ENCODE assay signal across 25 mouse cellular contexts in the genomic region with DNA sequence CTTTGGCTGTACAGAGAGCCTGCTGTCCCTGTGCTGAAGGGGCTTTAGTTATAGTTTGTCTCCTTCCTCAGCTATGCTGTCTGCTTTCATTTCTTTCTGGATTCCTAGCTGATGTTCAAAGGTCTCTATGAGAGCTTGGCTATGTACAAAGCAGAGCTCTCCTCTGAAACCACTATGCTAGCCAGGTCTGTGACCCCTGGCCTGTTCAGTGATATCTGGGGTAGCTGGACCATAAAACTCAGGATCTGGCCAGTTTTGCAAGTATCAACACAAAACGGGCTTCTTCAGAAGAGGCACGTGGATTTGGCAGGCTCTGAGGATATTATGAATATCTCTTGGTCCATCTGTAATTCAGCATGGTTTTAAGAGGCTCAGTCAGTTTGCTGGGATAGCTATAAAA. TPM values are rescaled to one million over a fixed set of nuclear protein-coding genes. Genes with fewer than 3 reads are reported as not detected.
A peak's percentile ranks its signal among the peaks of the same experiment; 100 is the strongest.
DNase-seq lines count a peak whose midpoint lies in the region; ATAC-seq and TF ChIP-seq lines count a peak whose summit lies in the region.
"Had no signal": no experiment of that assay in that cellular context is flagged by ENCODE, and none has a peak within 500 bp of the region (broad histone marks: within the 10 kb centered on the region; RNA-seq: fewer than 3 reads in every experiment).

No protein-coding gene starts in this region.

- no peaks in the 10 kb centered on the region for H3K9me3 ChIP-seq in kidney, embryonic 16.5 days (ENCODE audit: low read length)
- H3K9me3 ChIP-seq in hindbrain, postnatal 0 days (ENCODE audit: low read length) = no peaks in the 10 kb centered on the region
- H3K9me3 ChIP-seq: embryonic facial prominence, embryonic 12.5 days; embryonic facial prominence, embryonic 15.5 days; hindbrain, embryonic 12.5 days had no signal

- no peaks in the 10 kb centered on the region; the same call in 1 of the 2 replicates for H3K4me1 ChIP-seq in kidney, adult 2 months (ENCODE audit: control insufficient read depth, insufficient read depth, low read length)
- H3K4me1 ChIP-seq in kidney, embryonic 16.5 days (ENCODE audit: insufficient read depth, low read length) = peaks cover 5% of the 10 kb centered on the region; the same call in 1 of the 2 replicates
- H3K4me1 ChIP-seq in hindbrain, postnatal 0 days (ENCODE audit: insufficient read depth, low read length) = no peaks in the 10 kb centered on the region

- no peak overlapping the region for H3K9ac ChIP-seq in kidney, embryonic 16.5 days (replicated peaks; ENCODE audit: low read length)
- no peak overlapping the region for H3K9ac ChIP-seq in hindbrain, postnatal 0 days (replicated peaks; ENCODE audit: low read length)
- H3K9ac ChIP-seq: embryonic facial prominence, embryonic 12.5 days; embryonic facial prominence, embryonic 15.5 days; forebrain, postnatal 0 days; hindbrain, embryonic 12.5 days had no signal

- peak overlapping the region; percentile 10; the same call in 1 of the 2 replicates for H3K27ac ChIP-seq in kidney, adult 2 months (ENCODE audit: insufficient read depth, low read depth, low read length)
- no peak overlapping the region for H3K27ac ChIP-seq in kidney, embryonic 16.5 days (ENCODE audit: low read length)
- H3K27ac ChIP-seq in hindbrain, postnatal 0 days = no peak overlapping the region
- H3K27ac ChIP-seq: embryonic facial prominence, embryonic 12.5 days; embryonic facial prominence, embryonic 15.5 days; gastrocnemius, adult 2 months; hindbrain, embryonic 12.5 days had no signal

- ATAC-seq in kidney, embryonic 16.5 days (ENCODE audit: low FRiP score, low TSS enrichment) = no peak
- ATAC-seq in hindbrain, postnatal 0 days = no peak
- ATAC-seq: CD4-positive, CD25-positive, alpha-beta regulatory T cell, adult 4 months; forebrain, embryonic 14.5 days; forebrain, postnatal 0 days had no signal

- TF ChIP-seq POLR2A in kidney, adult 2 months (IDR thresholded peaks at IDR 0.05; ENCODE audit: low read depth, low read length) = no peak

- H3K4me3 ChIP-seq in kidney, adult 2 months (ENCODE audit: insufficient read depth, low read depth, low read length) = no peak overlapping the region
- H3K4me3 ChIP-seq in kidney, embryonic 16.5 days (ENCODE audit: low read length) = no peak overlapping the region
- no peak overlapping the region for H3K4me3 ChIP-seq in hindbrain, postnatal 0 days (ENCODE audit: low read length)
- H3K4me3 ChIP-seq: embryonic facial prominence, embryonic 12.5 days; embryonic facial prominence, embryonic 15.5 days; gastrocnemius, adult 2 months; hindbrain, embryonic 12.5 days had no signal

- DNase-seq in kidney, adult 2 months = peak; percentile 58
- peak; percentile 35 to 49 for DNase-seq in kidney, postnatal 25 days
- DNase-seq in kidney, postnatal 10 days = no peak
- peak; percentile 12 for DNase-seq in yolk sac, embryonic 10.5 days (ENCODE audit: low spot score)
- DNase-seq in hindbrain, postnatal 0 days (ENCODE audit: low spot score) = no peak
- DNase-seq: adrenal gland, adult 2 months; adrenal gland, postnatal 14 days; cerebellum, adult 11 months; cerebellum, adult 2 months; cerebellum, adult 9-11 months; cerebellum, postnatal 25 days; forebrain, postnatal 0 days; gastrocnemius, adult 2 months; gastrocnemius, postnatal 14 days; heart, adult 11 months had no signal

- WGBS in kidney, adult 2 months = 38% methylated on average over 2 of the region's 2 CpGs
- 51% methylated on average over 2 of the region's 2 CpGs for WGBS in kidney, embryonic 16.5 days
- 76% methylated on average over 2 of the region's 2 CpGs for WGBS in hindbrain, postnatal 0 days

- H3K4me2 ChIP-seq in kidney, embryonic 16.5 days (replicated peaks; ENCODE audit: low read depth, low read length) = no peak overlapping the region
- H3K4me2 ChIP-seq in hindbrain, postnatal 0 days (ENCODE audit: low read depth, low read length) = no peak overlapping the region
- H3K4me2 ChIP-seq: embryonic facial prominence, embryonic 12.5 days; embryonic facial prominence, embryonic 15.5 days; heart, embryonic 11.5 days; hindbrain, embryonic 12.5 days had no signal

- no peak for TF ChIP-seq CTCF in kidney, adult 2 months (conservative IDR thresholded peaks at IDR 0.05; ENCODE audit: insufficient read depth, insufficient read length, low read depth, low read length)
- TF ChIP-seq CTCF in hindbrain, postnatal 0 days (IDR thresholded peaks at IDR 0.05; ENCODE audit: low read depth) = no peak

- no peaks in the 10 kb centered on the region for H3K36me3 ChIP-seq in kidney, adult 2 months (ENCODE audit: control insufficient read depth, insufficient read depth, low read length)
- H3K36me3 ChIP-seq in kidney, embryonic 16.5 days (ENCODE audit: insufficient read depth, low read length) = no peaks in the 10 kb centered on the region
- H3K36me3 ChIP-seq in hindbrain, postnatal 0 days (ENCODE audit: insufficient read depth, low read length) = no peaks in the 10 kb centered on the region
- H3K36me3 ChIP-seq: embryonic facial prominence, embryonic 12.5 days; embryonic facial prominence, embryonic 15.5 days; hindbrain, embryonic 12.5 days had no signal

- no peaks in the 10 kb centered on the region for H3K27me3 ChIP-seq in kidney, adult 2 months (replicated peaks; ENCODE audit: control insufficient read depth, insufficient read depth, low read length)
- no peaks in the 10 kb centered on the region for H3K27me3 ChIP-seq in kidney, embryonic 16.5 days (ENCODE audit: insufficient read depth, low read length)
- no peaks in the 10 kb centered on the region for H3K27me3 ChIP-seq in hindbrain, postnatal 0 days (ENCODE audit: insufficient read depth, low read length)
- H3K27me3 ChIP-seq: embryonic facial prominence, embryonic 12.5 days; embryonic facial prominence, embryonic 15.5 days; hindbrain, embryonic 12.5 days had no signal

RNA-seq across cellular contexts. Expression of a gene that starts 22.2 kb away (rescaled TPM):
- 19.2 and 20.2 TPM in 2 replicates for polyA plus RNA-seq in kidney, adult 2 months (2012; rRNA removed)
- 1.0 and 1.7 TPM in 2 replicates for polyA plus RNA-seq in kidney, embryonic 16.5 days (2015; fragmentation: Nextera tagmentation; extraction: Ambion mirVana)
- not detected in 2 replicates for total RNA-seq in hindbrain, postnatal 0 days (2014; rRNA removed)
- 0.39 and 0.49 TPM in 2 replicates for polyA plus RNA-seq in hindbrain, postnatal 0 days (2015; fragmentation: Nextera tagmentation; extraction: Ambion mirVana)
- total RNA-seq: common myeloid progenitor, adult 5-6 weeks; hematopoietic stem cell, adult 5-6 weeks; MEL had no signal
- polyA plus RNA-seq: CD4-positive, CD25-positive, alpha-beta regulatory T cell, adult 4 months had no signal

RNA-seq across cellular contexts. Expression of a gene that starts 28.7 kb away (rescaled TPM):
- polyA plus RNA-seq in kidney, adult 2 months (2012; rRNA removed) = 15.4 and 20.7 TPM in 2 replicates
- 45.7 and 58.1 TPM in 2 replicates for polyA plus RNA-seq in kidney, embryonic 16.5 days (2015; fragmentation: Nextera tagmentation; extraction: Ambion mirVana)
- total RNA-seq in hindbrain, postnatal 0 days (2014; rRNA removed) = 17.9 and 33.0 TPM in 2 replicates
- polyA plus RNA-seq in hindbrain, postnatal 0 days (2015; fragmentation: Nextera tagmentation; extraction: Ambion mirVana) = 10.5 and 13.5 TPM in 2 replicates

RNA-seq across cellular contexts. Expression of a gene that starts 46.9 kb away (rescaled TPM):
- 202 and 286 TPM in 2 replicates for polyA plus RNA-seq in kidney, adult 2 months (2012; rRNA removed)
- 280 and 282 TPM in 2 replicates for polyA plus RNA-seq in kidney, embryonic 16.5 days (2015; fragmentation: Nextera tagmentation; extraction: Ambion mirVana)
- total RNA-seq in hindbrain, postnatal 0 days (2014; rRNA removed) = 45.1 and 70.2 TPM in 2 replicates
- 59.2 and 61.6 TPM in 2 replicates for polyA plus RNA-seq in hindbrain, postnatal 0 days (2015; fragmentation: Nextera tagmentation; extraction: Ambion mirVana)

Comparison
In these comparisons a context has a peak if more than half of its experiments do, and no peak if none do; other contexts are left out.
1. DNase-seq: peak in kidney, adult 2 months (single experiment), kidney, postnatal 25 days (2 of 2) and yolk sac, embryonic 10.5 days (single experiment); none in kidney, postnatal 10 days (single experiment) and hindbrain, postnatal 0 days (single experiment).